Mouse (Mus musculus) forebrain, embryonic 12.5 days (tissue): ENCODE data around the gene Rpl37a. TPM values are rescaled to one million over a fixed set of nuclear protein-coding genes. Genes with fewer than 3 reads are reported as not detected.

ENCODE experiments used
- ATAC-seq: fragments of 200-750 bp; cut with Nextera tagmentation; 2 replicates; pipeline ENCODE4 v1.8.0; 2017; ENCODE audit warnings: moderate TSS enrichment; ENCODE audit not compliant: low FRiP score
- H3K27ac ChIP-seq: fragments of 300-500 bp; sonication (generic); 2 replicates; pipeline ENCODE4 v1.5.1; 2016; ENCODE audit warnings: mild to moderate bottlenecking
- H3K27me3 ChIP-seq: fragments of 300-500 bp; sonication (generic); 2 replicates; pipeline ENCODE4 v1.6.1; 2016; ENCODE audit warnings: mild to moderate bottlenecking
- H3K36me3 ChIP-seq: fragments of 300-500 bp; sonication (generic); replicated peaks from 2 replicates; pipeline ENCODE4 v1.6.1; 2016; ENCODE audit warnings: mild to moderate bottlenecking
- H3K4me1 ChIP-seq: fragments of 300-500 bp; sonication (generic); 2 replicates; pipeline ENCODE4 v1.6.1; 2016
- H3K4me2 ChIP-seq: fragments of 300-500 bp; sonication (generic); 2 replicates; pipeline ENCODE4 v1.6.1; 2016; ENCODE audit warnings: mild to moderate bottlenecking, moderate library complexity
- H3K4me3 ChIP-seq: fragments of 300-500 bp; sonication (generic); replicated peaks from 2 replicates; pipeline ENCODE4 v1.5.1; 2016; ENCODE audit warnings: mild to moderate bottlenecking
- H3K9ac ChIP-seq: fragments of 300-500 bp; sonication (generic); 2 replicates; pipeline ENCODE4 v1.6.1; 2016; ENCODE audit warnings: mild to moderate bottlenecking
- H3K9me3 ChIP-seq: fragments of 300-500 bp; sonication (generic); 2 replicates; pipeline ENCODE4 v1.6.1; 2016
- WGBS: fragments of 180-500 bp; shearing (Covaris S2); methylation state at CpG from one replicate; pipeline ENCODE4 v1.1.7; 2016; 5-methylcytosine and 5-hydroxymethylcytosine counted together
- polyA plus RNA-seq: library from polyadenylated mRNA; unstranded; fragments of >200 nt; fragmentation: Nextera tagmentation; extraction: Ambion mirVana; gene quantifications from 2 replicates; pipeline ENCODE4 v1.2.1, GENCODE M21; 2016

The Rpl37a gene
- 1,399 and 1,461 TPM in 2 replicates for polyA plus RNA-seq

DNA sequence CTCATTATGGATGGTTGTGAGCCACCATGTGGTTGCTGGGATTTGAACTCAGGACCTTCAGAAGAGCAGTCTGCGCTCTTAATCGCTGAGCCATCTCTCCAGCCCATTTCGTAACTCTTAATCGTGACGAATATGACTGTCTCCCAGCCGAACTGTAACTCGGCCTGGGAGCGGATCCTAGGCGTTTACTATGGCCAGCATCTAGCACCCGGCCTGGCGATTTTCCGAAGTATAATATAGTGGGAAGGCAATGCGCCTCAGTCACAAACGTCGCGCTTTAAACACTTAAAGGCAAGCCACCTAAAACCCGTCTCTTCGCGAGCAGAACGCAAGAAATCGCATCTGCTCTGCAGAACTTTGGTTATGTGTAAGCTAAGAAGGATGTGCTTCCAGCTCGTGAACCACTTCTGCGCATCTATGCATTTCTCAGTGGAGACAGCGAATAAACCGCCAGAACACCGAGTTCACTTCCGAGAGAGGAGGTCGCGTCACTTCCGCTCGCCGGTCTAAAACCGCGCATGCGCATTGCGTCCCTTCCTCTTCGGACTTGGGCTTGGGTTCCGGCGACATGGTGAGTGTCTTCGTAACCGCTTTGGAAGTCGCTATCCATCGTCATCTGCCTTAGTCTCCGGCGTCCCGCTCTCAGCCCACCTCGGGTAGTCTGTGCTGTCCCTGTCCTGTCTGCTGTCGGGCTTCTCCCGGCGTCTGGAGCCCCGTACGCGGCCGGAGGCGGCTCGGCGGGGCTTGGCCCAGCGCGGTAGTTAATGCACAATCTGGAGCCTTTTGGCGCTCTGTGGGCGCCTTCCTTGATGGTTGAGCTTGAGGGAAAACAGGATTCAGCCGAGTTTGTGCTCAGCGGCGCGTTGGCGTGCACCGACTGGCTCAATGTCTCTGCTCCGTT is at the start of gene Rpl37a:
Gene Rpl37a, plus strand, starts transcription at position 538 of the 901 bp plus-strand sequence.
- WGBS: 4% methylated on average over 68 of the region's 68 CpGs
- peaks cover 31% of the 10 kb centered on the region for H3K36me3 ChIP-seq
- H3K9ac ChIP-seq: peak within 1 kb of the TSS; percentile 87
- no peaks in the 10 kb centered on the region for H3K9me3 ChIP-seq
- ATAC-seq: peak; percentile 91
- H3K4me3 ChIP-seq: peak within 1 kb of the TSS; percentile 77
- peak within 1 kb of the TSS; percentile 90 for H3K27ac ChIP-seq
- H3K4me1 ChIP-seq: peaks cover 16% of the 10 kb centered on the region
- no peaks in the 10 kb centered on the region for H3K27me3 ChIP-seq
- peak within 1 kb of the TSS; percentile 75 for H3K4me2 ChIP-seq

GRCm38 (mm10) chr1:72673070-72673469 is 38.0 kb upstream of the Rpl37a start:
- 47% methylated on average over 3 of the region's 3 CpGs for WGBS
- H3K4me1 ChIP-seq: no peaks in the 10 kb centered on the region
- no peaks in the 10 kb centered on the region for H3K27me3 ChIP-seq
- H3K36me3 ChIP-seq: no peaks in the 10 kb centered on the region
- H3K27ac ChIP-seq: no peak overlapping the region
- ATAC-seq: no peak
- no peak overlapping the region for H3K9ac ChIP-seq
- no peaks in the 10 kb centered on the region for H3K9me3 ChIP-seq
- H3K4me2 ChIP-seq: no peak overlapping the region
- no peak overlapping the region for H3K4me3 ChIP-seq

DNA sequence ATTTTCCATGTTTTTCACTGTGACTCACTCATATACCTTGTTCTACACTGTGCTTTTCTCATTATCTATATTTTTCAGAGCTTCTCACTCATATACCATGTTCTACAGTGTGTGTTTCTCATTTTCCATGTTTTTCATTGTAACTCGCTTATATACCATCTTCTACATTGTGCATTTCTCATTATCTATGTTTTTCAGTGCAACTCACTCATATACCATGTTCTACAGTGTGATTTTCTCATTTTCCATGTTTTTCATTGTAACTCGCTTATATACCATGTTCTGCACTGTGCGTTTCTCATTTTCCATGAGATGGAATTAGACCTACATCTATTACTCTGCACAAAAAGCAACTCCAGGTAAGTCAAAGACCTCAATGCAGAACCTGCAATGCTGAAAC is 14.8 kb upstream of the Rpl37a start:
- 53% methylated on average over 3 of the region's 3 CpGs for WGBS
- no peaks in the 10 kb centered on the region for H3K4me1 ChIP-seq
- H3K9ac ChIP-seq: no peak overlapping the region
- H3K4me3 ChIP-seq: no peak overlapping the region
- no peak overlapping the region for H3K27ac ChIP-seq
- H3K4me2 ChIP-seq: no peak overlapping the region
- no peaks in the 10 kb centered on the region for H3K36me3 ChIP-seq
- no peak for ATAC-seq
- no peaks in the 10 kb centered on the region for H3K27me3 ChIP-seq
- H3K9me3 ChIP-seq: no peaks in the 10 kb centered on the region

DNA sequence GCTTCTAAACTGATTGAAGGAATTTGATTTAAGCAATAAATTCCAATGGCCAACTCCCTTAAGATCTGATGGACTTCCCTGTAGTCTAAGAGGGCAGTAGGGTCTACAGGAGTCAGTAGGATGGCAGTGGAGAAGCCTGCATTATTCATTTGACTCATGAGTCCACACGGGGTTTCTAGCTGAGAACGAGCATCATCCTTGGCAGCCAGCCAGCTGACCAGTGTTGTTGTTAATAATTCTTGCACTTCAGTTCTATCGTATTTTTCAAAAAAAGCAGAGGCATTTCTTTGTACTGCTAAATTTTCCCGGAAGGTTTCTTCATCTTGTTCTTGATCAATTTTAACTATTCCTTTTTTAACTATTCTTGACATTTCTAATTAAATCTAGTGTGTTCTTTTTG is 12.4 kb upstream of the Rpl37a start:
- WGBS: 69% methylated on average over 4 of the region's 4 CpGs
- Histone ChIP-seq H3K36me3 (no peaks in the 10 kb centered on the region), H3K4me2 (no peak overlapping the region), H3K4me1 (no peaks in the 10 kb centered on the region), H3K27me3 (no peaks in the 10 kb centered on the region), H3K9me3 (no peaks in the 10 kb centered on the region), H3K4me3 (no peak overlapping the region), H3K27ac (no peak overlapping the region), H3K9ac (no peak overlapping the region)
- no peak for ATAC-seq

DNA sequence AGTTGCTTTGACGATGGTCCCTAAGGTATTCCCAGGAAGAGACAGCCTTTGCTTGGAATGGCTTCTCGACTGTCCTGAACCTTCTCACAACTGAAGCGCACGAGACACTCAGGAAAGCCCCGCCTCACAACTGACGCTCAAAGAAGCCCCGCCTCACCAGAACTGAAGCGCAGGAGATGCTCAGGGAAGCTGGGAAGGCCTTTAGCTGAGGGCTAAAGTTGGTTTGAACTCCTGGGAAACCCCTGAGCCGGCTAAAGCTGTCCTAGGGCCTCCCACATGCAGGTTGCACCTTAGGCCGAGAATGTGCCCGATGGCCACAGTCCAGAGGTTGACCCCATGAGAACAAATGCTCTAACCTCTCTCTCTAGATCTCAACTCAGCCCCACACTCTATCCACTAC is 10.6 kb upstream of the Rpl37a start, which contains the start of gene Ankar:
Gene Ankar, minus strand, starts transcription at position 101 of the 400 bp plus-strand sequence.
- no peak for ATAC-seq
- 85% methylated on average over 11 of the region's 11 CpGs for WGBS
- Histone ChIP-seq H3K4me3 (no peak within 1 kb of the TSS), H3K4me1 (no peaks in the 10 kb centered on the region), H3K4me2 (no peak within 1 kb of the TSS), H3K36me3 (no peaks in the 10 kb centered on the region), H3K9me3 (no peaks in the 10 kb centered on the region), H3K27ac (no peak within 1 kb of the TSS), H3K27me3 (no peaks in the 10 kb centered on the region), H3K9ac (no peak within 1 kb of the TSS)

DNA sequence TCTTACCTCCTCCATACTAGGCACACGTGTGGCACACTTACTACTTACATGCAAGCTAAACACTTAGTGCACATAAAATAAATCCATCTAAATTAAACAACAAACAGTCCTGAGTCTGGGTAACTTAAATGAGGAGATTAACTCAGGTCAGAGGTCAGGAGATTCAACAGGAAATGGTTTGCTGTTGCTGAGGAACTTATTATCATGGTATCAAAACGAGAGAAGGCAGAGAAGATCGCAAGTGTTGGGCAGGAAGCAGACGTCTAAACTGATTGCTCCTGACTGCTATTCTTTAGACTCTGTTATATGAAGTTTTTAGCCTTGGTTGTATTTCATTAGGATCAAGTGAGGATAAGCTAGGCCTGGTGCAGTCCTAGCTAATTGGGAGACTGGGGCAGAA is 3.6 kb upstream of the Rpl37a start:
- Histone ChIP-seq H3K4me1 (peaks cover 8% of the 10 kb centered on the region), H3K36me3 (peaks cover under 1% of the 10 kb centered on the region; the same call in 1 of the 2 replicates), H3K9me3 (no peaks in the 10 kb centered on the region), H3K27me3 (no peaks in the 10 kb centered on the region), H3K4me3 (no peak overlapping the region), H3K27ac (no peak overlapping the region), H3K9ac (no peak overlapping the region), H3K4me2 (no peak overlapping the region)
- 82% methylated on average over 4 of the region's 4 CpGs for WGBS
- no peak for ATAC-seq

DNA sequence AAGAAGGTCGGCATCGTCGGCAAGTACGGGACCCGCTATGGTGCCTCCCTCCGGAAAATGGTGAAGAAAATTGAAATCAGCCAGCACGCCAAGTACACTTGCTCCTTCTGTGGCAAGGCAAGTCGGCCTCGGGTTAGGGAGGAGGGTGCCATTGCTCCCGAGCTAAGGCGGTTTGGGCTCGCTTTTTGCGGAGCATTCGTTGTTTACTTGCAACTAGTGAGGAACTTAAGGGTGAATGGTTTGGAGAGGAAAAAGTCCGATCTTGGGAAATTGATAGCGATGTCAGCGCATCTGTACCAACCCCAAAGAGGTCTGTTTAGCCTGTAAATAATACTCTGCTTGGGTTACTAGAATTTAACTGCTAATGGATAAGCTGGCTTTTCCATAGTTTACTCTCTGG is 594 bp downstream of the Rpl37a start:
- H3K4me3 ChIP-seq: peak overlapping the region; percentile 77
- under 1% methylated on average over 17 of the region's 17 CpGs for WGBS

GRCm38 (mm10) chr1:72714547-72714946 is 3.5 kb downstream of the Rpl37a start:
- Histone ChIP-seq H3K27ac (no peak overlapping the region), H3K4me3 (no peak overlapping the region), H3K9ac (no peak overlapping the region), H3K27me3 (no peaks in the 10 kb centered on the region), H3K36me3 (peaks cover 32% of the 10 kb centered on the region), H3K4me2 (no peak overlapping the region), H3K4me1 (peaks cover 16% of the 10 kb centered on the region), H3K9me3 (no peaks in the 10 kb centered on the region)
- 76% methylated on average over 4 of the region's 4 CpGs for WGBS
- no peak for ATAC-seq

More for the DNA sequence above, 594 bp downstream of the Rpl37a start:
- no peaks in the 10 kb centered on the region for H3K9me3 ChIP-seq
- no peaks in the 10 kb centered on the region for H3K27me3 ChIP-seq
- ATAC-seq: peak; percentile 15; the same call in 1 of the 2 replicates
- peak overlapping the region; percentile 87 for H3K9ac ChIP-seq
- peak overlapping the region; percentile 75 for H3K4me2 ChIP-seq
- H3K27ac ChIP-seq: peak overlapping the region; percentile 90
- peaks cover 32% of the 10 kb centered on the region for H3K36me3 ChIP-seq
- peaks cover 16% of the 10 kb centered on the region for H3K4me1 ChIP-seq

DNA sequence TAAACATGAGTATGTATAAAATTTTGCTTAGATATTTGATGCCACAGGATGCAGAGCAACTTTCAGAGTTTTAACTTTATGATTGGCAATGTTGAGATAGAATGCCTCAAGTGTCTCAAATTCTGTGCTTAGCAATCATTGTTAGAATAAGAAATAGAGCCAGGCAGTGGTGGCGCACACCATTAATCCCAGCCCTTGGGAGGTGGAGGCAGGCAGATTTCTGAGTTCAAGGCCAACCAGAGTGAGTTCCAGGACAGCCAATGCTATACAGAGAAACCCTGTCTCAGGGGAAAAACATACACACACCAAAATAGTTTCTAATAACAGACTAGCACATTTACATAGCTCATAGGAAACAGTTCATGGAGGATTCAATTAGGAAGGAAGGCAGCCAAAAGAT is 4.0 kb downstream of the Rpl37a start:
- WGBS: 97% methylated on average over 1 of the region's 1 CpGs
- Histone ChIP-seq H3K4me3 (no peak overlapping the region), H3K36me3 (peaks cover 32% of the 10 kb centered on the region), H3K9ac (no peak overlapping the region), H3K4me2 (no peak overlapping the region), H3K27ac (no peak overlapping the region), H3K4me1 (peaks cover 18% of the 10 kb centered on the region), H3K9me3 (no peaks in the 10 kb centered on the region), H3K27me3 (no peaks in the 10 kb centered on the region)
- ATAC-seq: no peak

- Histone ChIP-seq H3K27ac (no peak overlapping the region), H3K4me3 (no peak overlapping the region), H3K36me3 (peaks cover 32% of the 10 kb centered on the region), H3K9me3 (no peaks in the 10 kb centered on the region), H3K4me2 (no peak overlapping the region), H3K27me3 (no peaks in the 10 kb centered on the region), H3K4me1 (peaks cover 23% of the 10 kb centered on the region), H3K9ac (no peak overlapping the region)
- WGBS: 75% methylated on average over 3 of the region's 3 CpGs
- no peak for ATAC-seq
These were observed 4.7 kb downstream of the Rpl37a start for GRCm38 (mm10) chr1:72715593-72716361.

GRCm38 (mm10) chr1:72716421-72716820 is 5.3 kb downstream of the Rpl37a start:
- no peak overlapping the region; the same call in 1 of the 2 replicates for H3K27ac ChIP-seq
- H3K27me3 ChIP-seq: no peaks in the 10 kb centered on the region
- peaks cover 35% of the 10 kb centered on the region for H3K36me3 ChIP-seq
- no peak overlapping the region for H3K4me2 ChIP-seq
- no peaks in the 10 kb centered on the region for H3K9me3 ChIP-seq
- H3K4me1 ChIP-seq: peaks cover 23% of the 10 kb centered on the region
- H3K4me3 ChIP-seq: no peak overlapping the region
- no peak overlapping the region for H3K9ac ChIP-seq
- no peak for ATAC-seq
- 52% methylated on average over 2 of the region's 2 CpGs for WGBS

DNA sequence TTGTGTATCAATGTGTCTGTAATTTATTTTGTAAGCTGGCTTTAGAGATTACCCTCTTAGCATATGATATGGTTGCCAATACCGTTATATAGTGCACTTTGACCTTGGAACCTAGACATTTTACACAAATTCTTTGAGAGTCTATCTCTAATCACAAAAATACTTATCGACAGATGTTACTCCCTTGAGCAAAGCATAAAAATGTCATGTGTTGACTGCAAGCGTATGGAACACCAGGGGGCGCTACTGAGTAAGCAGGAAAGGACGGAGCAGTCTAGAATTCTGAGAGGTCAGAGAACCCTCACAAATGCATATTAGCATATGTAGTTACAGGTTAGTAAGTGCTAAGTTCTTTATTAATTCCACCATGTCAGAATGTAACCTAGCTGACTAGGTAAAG is 5.8 kb downstream of the Rpl37a start:
- Histone ChIP-seq H3K27ac (no peak overlapping the region), H3K4me1 (peaks cover 21% of the 10 kb centered on the region), H3K9ac (no peak overlapping the region), H3K27me3 (no peaks in the 10 kb centered on the region), H3K36me3 (peaks cover 35% of the 10 kb centered on the region), H3K9me3 (no peaks in the 10 kb centered on the region), H3K4me3 (no peak overlapping the region), H3K4me2 (no peak overlapping the region)
- ATAC-seq: peak; percentile 54; the same call in 1 of the 2 replicates
- WGBS: 16% methylated on average over 5 of the region's 5 CpGs
